Mouse (Mus musculus) G1E-ER4 (cell line): Measurements from ENCODE around the gene Nudt3. TPM values are rescaled to one million over a fixed set of nuclear protein-coding genes. Genes with fewer than 3 reads are reported as not detected.

ENCODE experiments used
- GATA1 ChIP-seq: IDR thresholded peaks from one replicate; pipeline ENCODE4 v1.8.0; 2012; ENCODE audit warnings: low read length, inconsistent platforms
- polyA plus RNA-seq: library from polyadenylated mRNA; stranded (reverse); fragments of >175 nt; gene quantifications from 2 replicates; pipeline ENCODE4 v1.2.3, GENCODE M21; 2012

The Nudt3 gene
- polyA plus RNA-seq, 1 experiment: 230 TPM

DNA sequence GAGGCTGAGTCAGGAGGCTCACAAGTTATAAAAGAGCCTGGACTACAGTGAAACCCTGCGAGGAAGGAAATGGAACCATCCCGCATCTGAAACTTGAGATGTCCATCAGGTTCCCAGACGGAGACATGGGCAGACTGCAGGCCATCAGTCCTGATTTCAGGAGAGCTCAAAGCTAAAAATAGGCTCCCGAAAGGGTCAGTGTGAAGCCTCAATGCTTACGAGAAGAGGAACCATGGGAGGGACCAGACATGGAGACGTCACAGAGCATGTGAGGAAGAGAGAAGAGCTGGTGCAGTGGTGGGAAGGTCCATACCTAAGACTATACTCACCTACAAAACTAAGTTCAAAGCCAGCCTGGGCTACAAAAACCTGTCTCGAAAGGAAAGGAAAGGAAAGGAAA lies 7.9 kb downstream of the Nudt3 start:
- TF ChIP-seq GATA1: no peak

GRCm38 (mm10) chr17:27613016-27613415 lies 10.3 kb downstream of the Nudt3 start:
- no peak for TF ChIP-seq GATA1

DNA sequence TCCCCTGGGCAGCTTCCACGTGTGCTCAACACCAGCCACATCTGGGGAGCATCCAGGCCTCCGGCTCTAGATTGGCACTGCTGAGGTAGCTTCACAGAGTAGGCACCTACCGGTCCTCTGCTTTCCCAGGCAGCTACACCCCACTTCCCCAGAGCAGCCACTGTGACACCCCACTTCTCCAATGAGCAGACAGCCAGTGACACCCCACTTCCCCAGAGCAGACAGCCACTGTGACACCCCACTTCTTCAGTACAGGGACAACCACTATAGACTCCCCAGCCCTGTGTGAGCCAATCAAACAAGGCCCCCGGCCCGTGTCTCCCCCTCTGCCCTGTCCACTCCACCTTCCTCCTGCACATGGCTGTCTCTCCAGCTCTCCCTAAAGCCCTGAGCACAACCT lies 11.3 kb downstream of the Nudt3 start:
- TF ChIP-seq GATA1: no peak

- no peak for TF ChIP-seq GATA1
Observed at GRCm38 (mm10) chr17:27611519-27611884, 11.8 kb downstream of the Nudt3 start.

DNA sequence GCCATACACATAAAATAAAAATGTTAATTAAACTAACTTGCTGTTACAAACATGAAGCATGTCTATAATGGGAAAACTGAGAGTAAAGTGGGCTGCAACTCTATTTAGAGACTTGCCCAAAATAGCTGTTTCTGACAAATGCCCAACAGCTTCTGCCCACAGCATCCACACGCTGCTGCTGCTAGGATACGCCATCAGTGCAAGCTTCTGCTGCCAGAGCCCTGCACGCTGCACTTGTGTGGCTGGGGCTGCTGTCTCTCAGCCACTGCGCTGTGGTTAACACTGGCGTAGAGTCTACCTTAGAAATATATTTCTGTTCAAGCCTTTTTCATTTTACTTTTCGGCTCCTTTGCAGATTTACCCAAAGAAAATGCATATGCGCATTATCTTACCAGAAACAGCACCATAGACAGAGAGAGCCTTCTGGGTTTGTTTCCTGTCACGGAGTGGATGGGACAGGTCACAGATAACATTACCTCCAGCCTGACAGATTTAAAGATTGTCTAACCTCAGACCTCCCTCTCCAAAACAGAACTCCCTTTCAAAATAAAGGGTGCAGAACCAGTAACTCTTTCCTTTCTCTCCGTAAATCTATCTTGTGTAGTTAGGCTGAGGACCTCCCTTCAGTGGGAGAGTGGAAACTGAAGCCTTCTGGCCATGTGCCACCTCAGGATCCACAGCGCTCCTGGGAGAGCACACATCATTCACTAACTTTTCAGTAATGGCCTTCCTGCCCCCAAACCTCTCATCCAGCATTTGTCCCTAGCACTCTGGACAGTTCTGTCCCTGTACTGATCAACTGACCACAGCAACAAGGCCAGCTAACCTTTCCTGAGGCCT lies 12.4 kb downstream of the Nudt3 start:
- TF ChIP-seq GATA1: peak; percentile 47

DNA sequence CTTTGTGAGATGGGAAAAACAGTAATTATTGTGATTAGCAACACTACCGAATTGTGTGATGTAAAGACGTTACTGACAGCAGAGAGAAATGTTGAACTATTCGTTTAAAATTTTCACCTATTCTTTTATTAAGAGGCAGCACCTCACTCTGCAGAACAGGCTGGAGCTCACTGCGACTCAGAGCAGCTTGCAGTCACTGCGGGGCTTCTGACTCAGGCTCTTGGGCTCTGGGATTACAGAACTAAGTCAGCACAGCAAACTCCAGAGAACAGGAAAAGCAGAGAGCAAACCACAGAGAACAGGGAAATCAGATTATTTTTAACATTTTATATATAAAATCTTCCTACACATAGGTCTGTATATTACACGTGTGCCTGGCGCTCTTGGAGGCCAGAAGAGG lies 13.7 kb downstream of the Nudt3 start:
- no peak for TF ChIP-seq GATA1

DNA sequence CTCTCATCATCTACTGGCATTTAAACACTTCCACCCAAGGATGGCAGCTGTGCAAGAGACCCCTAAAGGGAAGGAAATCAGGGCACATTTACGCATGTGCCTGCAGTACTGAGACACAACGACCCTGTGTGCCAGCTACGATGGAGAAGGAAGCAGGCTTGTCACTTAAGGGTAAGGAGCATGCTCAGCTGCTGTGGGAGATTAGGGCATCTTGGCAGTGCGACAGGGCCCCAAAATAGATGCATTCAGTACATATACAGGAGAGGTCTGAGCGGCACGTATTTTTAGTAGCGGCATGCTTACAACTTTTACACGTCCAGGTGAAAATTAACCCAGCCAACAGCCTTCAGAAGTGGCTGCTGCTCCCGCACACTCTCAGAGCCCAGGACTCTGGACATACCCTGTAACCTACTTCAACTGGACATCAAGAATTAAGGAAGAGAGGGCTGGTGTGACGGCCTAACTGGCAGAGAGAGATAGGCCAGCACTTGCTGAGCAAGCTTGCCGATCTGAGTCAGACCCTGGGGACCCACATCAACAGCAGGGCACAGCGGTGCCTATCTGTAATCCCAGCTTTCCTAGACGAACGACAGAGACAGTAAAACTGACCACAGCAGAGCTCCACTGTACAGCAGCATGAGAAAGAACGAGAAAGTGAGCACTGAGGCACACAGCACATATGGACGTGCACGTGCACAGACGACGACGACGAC lies 19.6 kb downstream of the Nudt3 start:
- no peak for TF ChIP-seq GATA1

GRCm38 (mm10) chr17:27603036-27603435 lies 20.3 kb downstream of the Nudt3 start:
- no peak for TF ChIP-seq GATA1

DNA sequence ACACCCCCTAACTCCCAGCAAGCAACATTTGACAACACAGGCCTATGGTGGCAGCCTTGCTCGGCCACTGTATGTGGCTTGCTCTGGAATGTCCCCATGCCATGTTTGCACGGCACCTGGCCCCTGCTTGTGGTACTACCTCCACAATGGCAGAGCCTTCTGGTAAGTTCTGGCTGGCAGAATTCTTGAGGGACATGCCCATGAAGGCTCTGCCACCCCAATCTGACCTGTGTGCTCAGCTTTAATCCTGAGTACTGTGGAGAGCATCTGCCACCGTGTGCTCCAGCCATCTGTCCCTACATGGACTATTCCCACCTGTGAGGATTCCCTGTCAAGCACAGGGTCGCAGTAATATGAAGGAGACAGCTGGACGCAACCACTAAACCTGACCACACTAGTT lies 22.4 kb downstream of the Nudt3 start:
- TF ChIP-seq GATA1: no peak

GRCm38 (mm10) chr17:27600286-27600685 lies 23.0 kb downstream of the Nudt3 start:
- no peak for TF ChIP-seq GATA1

GRCm38 (mm10) chr17:27596376-27597190 lies 26.7 kb downstream of the Nudt3 start:
- no peak for TF ChIP-seq GATA1

GRCm38 (mm10) chr17:27595659-27596375 lies 27.5 kb downstream of the Nudt3 start:
- TF ChIP-seq GATA1: no peak

- no peak for TF ChIP-seq GATA1
Observed at GRCm38 (mm10) chr17:27592565-27592910, 30.8 kb downstream of the Nudt3 start.

DNA sequence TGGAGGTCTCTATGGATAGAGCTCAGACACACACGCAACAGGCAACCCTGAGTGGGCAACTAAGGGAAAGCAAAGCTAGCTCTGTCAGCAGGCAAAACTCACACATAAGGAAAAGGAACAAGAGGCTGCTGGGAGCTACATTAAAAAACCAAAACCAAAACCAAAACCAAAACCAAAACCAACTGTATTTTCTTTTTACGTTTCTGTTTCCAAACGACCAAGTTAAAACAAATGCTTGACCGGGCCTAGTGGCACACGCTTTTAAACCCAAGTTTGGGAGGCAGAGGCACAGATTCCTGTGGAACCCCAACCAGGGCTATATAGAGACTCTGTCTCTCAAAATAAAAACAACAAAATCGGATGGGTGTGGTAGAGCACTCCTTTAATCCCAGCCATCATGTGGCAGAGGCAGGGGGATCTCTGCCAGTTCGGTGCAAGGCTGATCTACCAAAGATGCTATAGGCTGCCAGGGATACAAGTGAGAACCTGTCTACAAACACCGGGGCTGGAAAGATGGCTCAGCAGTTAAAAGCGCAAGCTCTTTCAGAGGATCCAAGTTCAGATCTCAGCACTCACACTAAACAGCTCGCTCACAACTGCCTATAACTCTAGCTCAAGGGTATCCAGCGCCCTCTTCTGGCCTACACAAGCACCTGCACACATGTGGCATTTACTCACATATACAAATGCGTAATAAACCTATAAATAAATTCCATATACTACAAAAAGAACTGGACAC lies 31.3 kb downstream of the Nudt3 start:
- TF ChIP-seq GATA1: no peak

GRCm38 (mm10) chr17:27588231-27588630 lies 35.1 kb downstream of the Nudt3 start:
- no peak for TF ChIP-seq GATA1
